Mouse (Mus musculus) adrenal gland, postnatal 25 days (tissue): ENCODE measurements around the gene Olfr1024. TPM values are rescaled to one million over a fixed set of nuclear protein-coding genes. Genes with fewer than 3 reads are reported as not detected.

Source experiments
- DNase-seq: peaks from one replicate; pipeline ENCODE4 v3.0.0; 2021; ENCODE audit warnings: mixed read lengths
- long read RNA-seq: library from polyadenylated mRNA; stranded (forward); transcript quantifications from one replicate; pipeline ENCODE4 v2.0.0, GENCODE M21; 2021
- total RNA-seq: library from RNA; stranded (reverse); gene quantifications from 2 replicates; pipeline ENCODE4 v1.2.3, GENCODE M21; 2021

The Olfr1024 gene
- total RNA-seq, result not detected in 2 replicates
- long read RNA-seq, result 0 reads

DNA sequence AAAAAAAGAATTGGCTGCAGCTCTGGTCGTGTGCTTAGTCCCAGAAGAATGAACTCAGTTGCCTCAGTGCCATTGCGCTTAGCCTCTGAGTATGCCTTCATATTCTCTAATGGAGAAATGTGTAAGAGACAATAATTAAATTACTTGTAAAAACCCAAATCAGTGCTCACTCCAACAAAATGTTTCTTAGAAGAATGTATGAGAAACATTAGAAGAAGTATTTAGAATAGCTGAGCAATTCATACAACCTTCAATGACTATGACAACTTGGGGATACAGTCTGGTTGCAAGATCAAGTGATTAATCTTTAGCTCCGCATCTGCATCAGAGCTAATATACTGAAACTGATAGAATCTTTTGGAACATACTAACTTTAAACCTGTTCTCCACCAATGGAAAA lies at the start of gene Olfr1024:
Olfr1024 (minus strand) TSS at position 101 of the 400 bp plus-strand sequence.
- DNase-seq, result no peak

DNA sequence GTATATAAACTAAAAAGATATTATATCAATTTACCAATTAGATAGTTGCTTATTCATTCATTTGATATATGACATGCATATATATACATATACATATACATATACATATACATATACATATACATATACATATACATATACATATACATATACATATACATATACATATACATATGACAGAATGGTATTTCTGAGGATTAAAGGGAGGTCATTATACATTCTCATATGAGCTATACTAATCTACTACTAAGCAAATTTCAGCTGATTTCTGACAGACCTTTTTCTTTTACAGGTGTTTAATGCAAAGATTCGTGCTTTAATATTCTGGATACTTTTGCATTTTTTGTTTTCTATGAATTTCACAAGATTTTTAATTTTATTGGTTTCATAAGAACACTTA lies 45.3 kb upstream of the Olfr1024 start, which contains the start of gene Olfr1028:
Olfr1028 (plus strand) TSS at position 301 of the 400 bp plus-strand sequence.
- no peak for DNase-seq

- no peak for DNase-seq
Observed at GRCm38 (mm10) chr2:85921258-85921657, 16.4 kb upstream of the Olfr1024 start, which contains the start of gene Olfr1026. TSS of gene Olfr1026 (plus strand) at chr2:85921558.

DNA sequence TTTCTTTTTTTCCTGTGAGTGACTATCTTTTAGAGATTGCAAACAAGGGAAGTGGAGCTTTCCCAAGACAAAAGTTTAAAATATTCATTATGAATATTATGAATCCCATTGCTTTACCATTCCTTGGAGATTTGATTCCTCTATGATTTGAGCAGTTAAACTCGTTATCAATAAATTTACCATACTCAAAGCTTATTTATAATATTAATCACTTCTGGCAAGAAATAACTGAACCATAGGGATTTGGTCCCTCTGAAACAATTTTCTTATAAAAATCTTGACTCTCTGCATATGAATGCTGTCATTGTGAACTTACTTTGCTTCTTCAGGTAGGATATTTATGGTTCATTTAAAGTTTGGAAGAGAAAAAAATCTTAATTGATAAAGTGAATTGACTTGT lies 10.0 kb upstream of the Olfr1024 start, which contains the start of gene Olfr1025-ps1:
Olfr1025-ps1 (plus strand) TSS at position 301 of the 400 bp plus-strand sequence.
- DNase-seq, result no peak

- DNase-seq, result no peak
Observed at GRCm38 (mm10) chr2:85913197-85913596, 8.3 kb upstream of the Olfr1024 start.

DNA sequence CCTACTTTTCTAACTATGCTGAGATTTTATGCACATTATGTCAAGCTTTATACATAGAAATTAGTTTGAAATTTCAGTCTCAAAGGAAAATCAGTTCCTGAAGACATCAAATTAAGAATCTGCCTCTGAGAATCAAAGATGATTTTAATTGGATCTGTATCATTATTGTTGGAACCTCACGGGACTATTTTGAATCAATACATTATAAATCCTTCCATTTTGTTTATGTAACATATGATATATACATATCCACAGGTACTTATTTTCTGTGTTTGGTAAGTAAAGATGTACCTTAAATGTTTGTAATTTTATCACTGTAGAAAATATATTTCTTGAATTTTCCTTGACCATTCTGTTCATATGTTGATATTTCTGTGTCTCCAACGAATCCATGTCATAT lies 19.5 kb downstream of the Olfr1024 start, which contains the start of gene Olfr1023:
Olfr1023 (plus strand) TSS at position 301 of the 400 bp plus-strand sequence.
- no peak for DNase-seq

DNA sequence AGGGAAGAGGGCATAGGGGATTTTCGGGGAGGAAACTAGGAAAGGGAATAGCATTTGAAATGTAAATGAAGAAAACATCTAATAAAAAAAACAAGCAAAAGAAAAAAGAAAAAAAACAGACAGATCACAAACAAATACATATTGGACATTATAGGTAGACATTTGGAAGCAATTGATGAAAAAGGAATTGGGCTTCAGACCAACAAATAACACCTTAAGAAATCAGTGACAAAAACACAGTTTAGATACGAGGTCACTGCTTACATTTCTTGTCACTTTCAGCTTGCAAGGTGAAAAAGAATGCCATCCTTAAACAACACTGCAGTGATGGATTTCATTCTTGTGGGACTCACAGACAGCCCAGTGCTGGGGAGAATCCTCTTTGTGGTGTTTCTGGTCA lies 36.6 kb downstream of the Olfr1024 start, which contains the start of gene Olfr1022:
Olfr1022 (plus strand) TSS at position 301 of the 400 bp plus-strand sequence.
- no peak for DNase-seq

Other genes with a start within 250 kb of the Olfr1024 start
- gene Olfr154, start 240.6 kb downstream of the Olfr1024 start, total RNA-seq, result not detected in 2 replicates
- gene Olfr1006, start 226.3 kb downstream of the Olfr1024 start, total RNA-seq, result not detected in 2 replicates
- gene Olfr1008, start 215.6 kb downstream of the Olfr1024 start, total RNA-seq, result not detected in 2 replicates
- gene Olfr1009, start 189.6 kb downstream of the Olfr1024 start, total RNA-seq, result 0.30 TPM in 1 of 2 replicates, not detected in the other
- not detected in 2 replicates for gene Olfr1012, start 142.3 kb downstream of the Olfr1024 start, total RNA-seq
- 0.06 TPM in 1 of 2 replicates, not detected in the other for gene Olfr1013, start 138.0 kb downstream of the Olfr1024 start, total RNA-seq
- 0.38 TPM in 1 of 2 replicates, not detected in the other for gene Olfr1014, start 132.3 kb downstream of the Olfr1024 start, total RNA-seq
- gene Olfr1015, start 123.0 kb downstream of the Olfr1024 start, total RNA-seq, result not detected in 2 replicates
- gene Olfr1016, start 102.5 kb downstream of the Olfr1024 start, total RNA-seq, result not detected in 2 replicates
- not detected in 2 replicates for gene Olfr1018, start 86.6 kb downstream of the Olfr1024 start, total RNA-seq
- not detected in 2 replicates for gene Olfr1019, start 59.6 kb downstream of the Olfr1024 start, total RNA-seq
- gene Olfr1020, start 58.0 kb downstream of the Olfr1024 start, total RNA-seq, result not detected in 2 replicates
- gene Olfr1022, start 36.5 kb downstream of the Olfr1024 start, total RNA-seq, result not detected in 2 replicates
- gene Olfr1023, start 19.4 kb downstream of the Olfr1024 start, total RNA-seq, result not detected in 2 replicates
- gene Olfr1025-ps1, start 10.1 kb upstream of the Olfr1024 start, total RNA-seq, result not detected in 2 replicates
- not detected in 2 replicates for gene Olfr1026, start 16.5 kb upstream of the Olfr1024 start, total RNA-seq
- gene Olfr1028, start 45.4 kb upstream of the Olfr1024 start, total RNA-seq, result not detected in 2 replicates
- gene Olfr1029, start 68.8 kb upstream of the Olfr1024 start, total RNA-seq, result not detected in 2 replicates
- gene Olfr1030, start 74.2 kb upstream of the Olfr1024 start, total RNA-seq, result not detected in 2 replicates
- not detected in 2 replicates for gene Olfr1031, start 85.3 kb upstream of the Olfr1024 start, total RNA-seq
- not detected in 2 replicates for gene Olfr1032, start 100.5 kb upstream of the Olfr1024 start, total RNA-seq
- gene Olfr1033, start 115.6 kb upstream of the Olfr1024 start, total RNA-seq, result 4.5 and 4.9 TPM in 2 replicates
- gene Olfr1034, start 140.8 kb upstream of the Olfr1024 start, total RNA-seq, result 0.29 and 0.33 TPM in 2 replicates
- gene Olfr1036, start 168.9 kb upstream of the Olfr1024 start, total RNA-seq, result not detected in 2 replicates
- not detected in 2 replicates for gene Olfr1037, start 182.3 kb upstream of the Olfr1024 start, total RNA-seq
- not detected in 2 replicates for gene Olfr1039, start 230.9 kb upstream of the Olfr1024 start, total RNA-seq
- not detected in 2 replicates for gene Olfr1040, start 241.7 kb upstream of the Olfr1024 start, total RNA-seq